Mouse (Mus musculus) limb, embryonic 15.5 days (tissue): ENCODE data around the gene 4930556J24Rik. TPM values are rescaled to one million over a fixed set of nuclear protein-coding genes. Genes with fewer than 3 reads are reported as not detected.
"Not testable (repeated sequence)": the region's sequence is repeated elsewhere in the genome, so short reads cannot be mapped to it uniquely, and the experiment has no call there.

ENCODE experiments used
- ATAC-seq: fragments of 200-750 bp; cut with Nextera tagmentation; 2 replicates; pipeline ENCODE4 v1.8.0; 2017; ENCODE audit warnings: low read depth, moderate TSS enrichment; ENCODE audit not compliant: insufficient number of reproducible peaks, low FRiP score, low TSS enrichment
- H3K27ac ChIP-seq: fragments of 300-500 bp; sonication (generic); 2 replicates; pipeline ENCODE4 v1.5.1; 2015; ENCODE audit warnings: moderate library complexity, mild to moderate bottlenecking, inconsistent platforms
- H3K27me3 ChIP-seq: fragments of 300-500 bp; sonication (generic); 2 replicates; pipeline ENCODE4 v1.6.1; 2015; ENCODE audit warnings: inconsistent platforms
- H3K36me3 ChIP-seq: fragments of 300-500 bp; sonication (generic); 2 replicates; pipeline ENCODE4 v1.6.1; 2015; ENCODE audit warnings: inconsistent platforms
- H3K4me1 ChIP-seq: fragments of 300-500 bp; sonication (generic); 2 replicates; pipeline ENCODE4 v1.6.1; 2015; ENCODE audit warnings: inconsistent platforms
- H3K4me2 ChIP-seq: fragments of 300-500 bp; sonication (generic); 2 replicates; pipeline ENCODE4 v1.6.1; 2015; ENCODE audit warnings: mild to moderate bottlenecking, inconsistent platforms
- H3K4me3 ChIP-seq: fragments of 300-500 bp; sonication (generic); 2 replicates; pipeline ENCODE4 v1.5.1; 2015; ENCODE audit warnings: mild to moderate bottlenecking, inconsistent platforms
- H3K9ac ChIP-seq: fragments of 300-500 bp; sonication (generic); 2 replicates; pipeline ENCODE4 v1.6.1; 2015; ENCODE audit warnings: inconsistent platforms
- H3K9me3 ChIP-seq: fragments of 300-500 bp; sonication (generic); 2 replicates; pipeline ENCODE4 v1.6.1; 2016; ENCODE audit warnings: inconsistent platforms
- whole genome bisulfite sequencing: fragments of 180-500 bp; shearing (Covaris S2); methylation state at CpG from one replicate; pipeline ENCODE4 v1.1.7; 2015; 5-methylcytosine and 5-hydroxymethylcytosine counted together
- polyA plus RNA-seq: library from polyadenylated mRNA; unstranded; fragments of >200 nt; fragmentation: Nextera tagmentation; extraction: Ambion mirVana; gene quantifications from 2 replicates; pipeline ENCODE4 v1.2.1, GENCODE M21; 2015

The 4930556J24Rik gene
- polyA plus RNA-seq, 1 experiment from 2014 or later, result not detected

GRCm38 (mm10) chr11:3913316-3914108 lies 63.1 kb downstream of the 4930556J24Rik start:
- ATAC-seq, result peak; percentile 78
- peak overlapping the region; percentile 88 for H3K27ac ChIP-seq
- no peaks in the 10 kb centered on the region for H3K36me3 ChIP-seq
- peak overlapping the region; percentile 53 for H3K4me3 ChIP-seq
- H3K4me1 ChIP-seq, result peaks cover 35% of the 10 kb centered on the region
- WGBS, result under 1% methylated on average over 65 of the region's 65 CpGs
- H3K4me2 ChIP-seq, result peak overlapping the region; percentile 74
- no peaks in the 10 kb centered on the region for H3K9me3 ChIP-seq
- H3K9ac ChIP-seq, result peak overlapping the region; percentile 8
- peaks cover 7% of the 10 kb centered on the region for H3K27me3 ChIP-seq

GRCm38 (mm10) chr11:3912875-3913271 lies 63.7 kb downstream of the 4930556J24Rik start:
- no peaks in the 10 kb centered on the region for H3K36me3 ChIP-seq
- peak overlapping the region; percentile 8; the same call in 1 of the 2 replicates for H3K9ac ChIP-seq
- no peaks in the 10 kb centered on the region for H3K9me3 ChIP-seq
- WGBS, result 4% methylated on average over 16 of the region's 16 CpGs
- ATAC-seq, result no peak
- H3K4me1 ChIP-seq, result peaks cover 35% of the 10 kb centered on the region
- H3K27me3 ChIP-seq, result peaks cover 7% of the 10 kb centered on the region
- H3K27ac ChIP-seq, result 0 out of 2 replicates have a peak overlapping the region, but pooled peaks have one; percentile 88
- peak overlapping the region; percentile 74 for H3K4me2 ChIP-seq
- peak overlapping the region; percentile 53 for H3K4me3 ChIP-seq

- peak overlapping the region; percentile 8; the same call in 1 of the 2 replicates for H3K9ac ChIP-seq
- peak overlapping the region; percentile 53 for H3K4me3 ChIP-seq
- H3K27ac ChIP-seq, result no peak overlapping the region
- peaks cover 5% of the 10 kb centered on the region; the same call in 1 of the 2 replicates for H3K36me3 ChIP-seq
- no peaks in the 10 kb centered on the region for H3K9me3 ChIP-seq
- peak overlapping the region; percentile 74 for H3K4me2 ChIP-seq
- no peak for ATAC-seq
- peaks cover 7% of the 10 kb centered on the region for H3K27me3 ChIP-seq
- H3K4me1 ChIP-seq, result peaks cover 35% of the 10 kb centered on the region
- WGBS, result 14% methylated on average over 19 of the region's 19 CpGs
These were observed 64.3 kb downstream of the 4930556J24Rik start for GRCm38 (mm10) chr11:3912100-3912874.

DNA sequence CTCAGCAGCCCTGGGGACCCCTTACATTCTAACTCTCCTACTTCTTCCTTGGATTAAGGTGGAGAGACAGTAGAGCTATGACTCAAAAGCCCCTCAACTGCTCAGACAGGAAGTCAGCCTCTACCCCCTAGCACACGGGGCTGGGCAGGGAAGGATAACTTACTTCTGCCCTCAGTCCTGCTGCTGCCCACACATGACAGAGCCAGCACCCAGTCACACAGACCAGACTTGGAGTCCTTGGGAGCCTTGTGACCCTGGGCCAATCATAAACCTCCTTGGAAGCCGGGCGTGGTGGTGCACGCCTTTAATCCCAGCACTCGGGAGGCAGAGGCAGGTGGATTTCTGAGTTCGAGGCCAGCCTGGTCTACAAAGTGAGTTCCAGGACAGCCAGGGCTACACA lies 65.1 kb downstream of the 4930556J24Rik start:
- ATAC-seq, H3K9ac ChIP-seq, H3K9me3 ChIP-seq, H3K27ac ChIP-seq, H3K27me3 ChIP-seq, H3K4me3 ChIP-seq: not testable (repeated sequence)
- Histone ChIP-seq H3K36me3 (peaks cover 14% of the 10 kb centered on the region; the same call in 1 of the 2 replicates), H3K4me2 (0 out of 2 replicates have a peak overlapping the region, but pooled peaks have one; percentile 15), H3K4me1 (peaks cover 35% of the 10 kb centered on the region)
- 90% methylated on average over 6 of the region's 6 CpGs for WGBS

- H3K9ac ChIP-seq, result no peak overlapping the region
- H3K27me3 ChIP-seq, result peaks cover 7% of the 10 kb centered on the region
- WGBS, result 58% methylated on average over 5 of the region's 5 CpGs
- 0 out of 2 replicates have a peak overlapping the region, but pooled peaks have one; percentile 15 for H3K4me2 ChIP-seq
- no peak overlapping the region for H3K27ac ChIP-seq
- ATAC-seq, result no peak
- no peaks in the 10 kb centered on the region for H3K9me3 ChIP-seq
- peaks cover 35% of the 10 kb centered on the region for H3K4me1 ChIP-seq
- peaks cover 17% of the 10 kb centered on the region; the same call in 1 of the 2 replicates for H3K36me3 ChIP-seq
- H3K4me3 ChIP-seq, result no peak overlapping the region
These were observed 65.9 kb downstream of the 4930556J24Rik start for GRCm38 (mm10) chr11:3910513-3911310.

- Histone ChIP-seq H3K4me1 (peaks cover 29% of the 10 kb centered on the region), H3K9ac (no peak overlapping the region), H3K4me2 (no peak overlapping the region), H3K36me3 (peaks cover 17% of the 10 kb centered on the region; the same call in 1 of the 2 replicates), H3K27me3 (peaks cover 7% of the 10 kb centered on the region), H3K4me3 (no peak overlapping the region), H3K9me3 (no peaks in the 10 kb centered on the region), H3K27ac (no peak overlapping the region)
- ATAC-seq, result no peak
- 79% methylated on average over 4 of the region's 4 CpGs for WGBS
These were observed 67.3 kb downstream of the 4930556J24Rik start for GRCm38 (mm10) chr11:3909236-3909635.

DNA sequence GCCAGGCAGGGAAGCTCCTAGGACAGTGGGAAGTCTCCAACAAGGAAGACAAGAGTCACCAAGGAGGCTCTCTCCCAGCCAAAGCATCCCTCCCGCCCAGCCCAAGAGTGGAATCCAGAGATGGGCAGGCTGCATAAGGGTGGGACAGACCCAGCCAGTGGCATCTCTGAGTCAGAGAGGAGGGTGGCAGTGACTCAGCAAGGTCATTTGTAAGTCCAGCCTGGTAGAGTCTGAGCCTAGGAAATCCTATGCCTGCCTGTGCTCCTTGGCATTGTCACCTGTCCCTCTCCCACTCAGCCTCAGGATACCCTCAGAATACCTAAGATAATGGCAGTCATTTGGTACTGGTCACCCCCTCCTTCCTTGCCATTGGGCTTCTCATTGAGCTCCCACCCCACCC lies 71.1 kb downstream of the 4930556J24Rik start:
- 70% methylated on average over 1 of the region's 1 CpGs for WGBS
- no peak overlapping the region for H3K27ac ChIP-seq
- no peak overlapping the region for H3K9ac ChIP-seq
- no peak overlapping the region for H3K4me2 ChIP-seq
- H3K27me3 ChIP-seq, result no peaks in the 10 kb centered on the region
- peaks cover 6% of the 10 kb centered on the region; the same call in 1 of the 2 replicates for H3K4me1 ChIP-seq
- no peak overlapping the region for H3K4me3 ChIP-seq
- no peak for ATAC-seq
- H3K36me3 ChIP-seq, result peaks cover 17% of the 10 kb centered on the region; the same call in 1 of the 2 replicates
- H3K9me3 ChIP-seq, result no peaks in the 10 kb centered on the region

DNA sequence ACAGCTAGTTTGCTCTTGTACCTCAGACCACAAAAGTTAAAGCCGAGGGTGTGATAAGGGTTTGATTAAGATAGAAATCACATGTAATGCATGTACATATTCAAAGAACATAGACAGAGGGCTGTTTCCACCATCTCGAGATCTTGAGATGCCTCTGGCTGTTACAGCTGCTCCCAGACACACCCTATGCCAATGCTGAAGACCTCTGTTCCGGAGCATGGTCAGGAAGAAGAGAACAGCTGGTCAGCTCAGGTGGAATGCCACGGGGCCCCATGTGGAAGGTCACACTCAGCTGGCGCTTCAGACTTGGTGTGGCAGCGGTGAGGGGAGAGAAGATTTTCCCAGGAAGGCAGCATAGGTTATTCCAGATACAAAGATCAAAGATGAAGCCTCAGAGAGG lies 71.9 kb downstream of the 4930556J24Rik start:
- Histone ChIP-seq H3K36me3 (peaks cover 17% of the 10 kb centered on the region; the same call in 1 of the 2 replicates), H3K27me3 (no peaks in the 10 kb centered on the region), H3K4me1 (0 out of 2 replicates have a peak, but pooled peaks cover 3% of the 10 kb centered on the region), H3K4me2 (no peak overlapping the region), H3K9ac (no peak overlapping the region), H3K4me3 (no peak overlapping the region), H3K27ac (no peak overlapping the region), H3K9me3 (no peaks in the 10 kb centered on the region)
- no peak for ATAC-seq
- 79% methylated on average over 6 of the region's 6 CpGs for WGBS

- no peaks in the 10 kb centered on the region for H3K9me3 ChIP-seq
- H3K9ac ChIP-seq, result no peak overlapping the region
- ATAC-seq, result no peak
- H3K27me3 ChIP-seq, result no peaks in the 10 kb centered on the region
- H3K4me1 ChIP-seq, result 0 out of 2 replicates have a peak, but pooled peaks cover 3% of the 10 kb centered on the region
- H3K27ac ChIP-seq, result no peak overlapping the region
- H3K4me3 ChIP-seq, result no peak overlapping the region
- H3K4me2 ChIP-seq, result no peak overlapping the region
- 84% methylated on average over 5 of the region's 5 CpGs for WGBS
- H3K36me3 ChIP-seq, result peaks cover 17% of the 10 kb centered on the region; the same call in 1 of the 2 replicates
These were observed 73.5 kb downstream of the 4930556J24Rik start for GRCm38 (mm10) chr11:3903046-3903445.

DNA sequence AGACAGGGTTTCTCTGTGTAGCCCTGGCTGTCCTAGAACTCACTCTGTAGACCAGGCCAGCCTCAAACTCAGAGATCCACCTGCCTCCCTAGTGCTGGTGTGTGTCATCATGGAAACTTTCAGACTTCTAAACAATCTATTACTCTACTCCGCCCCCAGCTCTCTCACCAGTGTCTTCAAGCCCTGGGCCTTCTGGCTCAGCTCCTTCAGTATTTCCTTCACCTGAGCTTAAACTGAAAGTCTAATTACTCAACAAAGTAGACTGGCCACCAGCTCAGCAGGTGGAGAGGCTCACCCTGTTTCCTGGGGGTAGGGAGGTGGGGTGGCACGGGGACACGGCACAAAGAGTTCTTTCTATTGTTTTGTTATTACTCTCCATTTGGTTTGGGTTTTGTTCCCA lies 74.1 kb downstream of the 4930556J24Rik start:
- ATAC-seq, result no peak
- H3K36me3 ChIP-seq, result peaks cover 14% of the 10 kb centered on the region; the same call in 1 of the 2 replicates
- H3K4me2 ChIP-seq, result no peak overlapping the region
- WGBS, result 82% methylated on average over 3 of the region's 3 CpGs
- no peak overlapping the region for H3K27ac ChIP-seq
- H3K27me3 ChIP-seq, result no peaks in the 10 kb centered on the region
- no peaks in the 10 kb centered on the region for H3K9me3 ChIP-seq
- 0 out of 2 replicates have a peak, but pooled peaks cover 3% of the 10 kb centered on the region for H3K4me1 ChIP-seq
- no peak overlapping the region for H3K4me3 ChIP-seq
- no peak overlapping the region for H3K9ac ChIP-seq

DNA sequence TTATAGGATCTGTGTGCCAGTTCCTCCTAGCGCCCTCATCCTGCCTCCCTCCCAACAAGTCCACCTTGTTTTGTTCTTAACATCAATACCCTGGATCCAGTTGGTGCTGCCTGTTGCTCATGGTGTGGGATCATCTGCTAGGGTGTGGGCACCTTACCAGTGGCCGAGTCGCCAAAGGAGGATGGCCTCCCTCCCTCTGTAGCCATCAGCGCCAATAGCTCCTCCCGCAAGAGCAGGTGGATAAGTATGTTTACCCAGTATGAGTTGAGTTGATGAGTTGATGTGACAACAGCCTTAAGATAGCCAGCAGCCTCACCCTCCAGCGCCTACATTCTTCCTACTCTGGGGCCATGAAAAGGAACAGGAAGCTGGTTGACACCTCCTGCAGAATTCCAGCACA lies 76.3 kb downstream of the 4930556J24Rik start:
- no peak for ATAC-seq
- Histone ChIP-seq H3K27me3 (no peaks in the 10 kb centered on the region), H3K27ac (no peak overlapping the region), H3K4me3 (no peak overlapping the region), H3K4me2 (no peak overlapping the region), H3K9me3 (no peaks in the 10 kb centered on the region), H3K9ac (no peak overlapping the region), H3K36me3 (peaks cover 7% of the 10 kb centered on the region; the same call in 1 of the 2 replicates), H3K4me1 (peaks cover 5% of the 10 kb centered on the region; the same call in 1 of the 2 replicates)
- WGBS, result 80% methylated on average over 6 of the region's 6 CpGs
